Mouse (Mus musculus): Measurements from ENCODE around the gene Gm20388. TPM values are rescaled to one million over a fixed set of nuclear protein-coding genes. Genes with fewer than 3 reads are reported as not detected.
A peak's percentile ranks its signal among the peaks of the same experiment; 100 is the strongest.

Gene Gm20388
- total RNA-seq, 2 experiments from 2014 or later: 6.8 to 7.8 TPM

GRCm38 (mm10) chr8:120568164-120568798, 657.6 kb downstream of the Gm20388 start:
- no peak for DNase-seq
- intact Hi-C loops (cut with DNase I): no loop called here

GRCm38 (mm10) chr8:120569123-120569522, 658.5 kb downstream of the Gm20388 start:
- intact Hi-C loops (cut with DNase I): no loop called here
- no peak for DNase-seq

- DNase-seq: peak in 1 of 2 experiments; percentile 74
- intact Hi-C loops (cut with DNase I): loop anchor here (2.0 kb wide), 1 partner anchor 27 kb away; no protein-coding TSS in a partner anchor
These were observed 659.5 kb downstream of the Gm20388 start for GRCm38 (mm10) chr8:120569939-120570715.

GRCm38 (mm10) chr8:120571561-120571960, 660.9 kb downstream of the Gm20388 start:
- intact Hi-C loops (cut with DNase I): loop anchor here (2.0 kb wide), 1 partner anchor 25 kb away; no protein-coding TSS in a partner anchor
- DNase-seq: no peak

- no peak for DNase-seq
- intact Hi-C loops (cut with DNase I): no loop called here
These were observed 661.9 kb downstream of the Gm20388 start for GRCm38 (mm10) chr8:120572534-120572933.

- intact Hi-C loops (cut with DNase I): no loop called here
- no peak for DNase-seq
These were observed 663.2 kb downstream of the Gm20388 start for GRCm38 (mm10) chr8:120573866-120574265.

GRCm38 (mm10) chr8:120574941-120575340, 664.3 kb downstream of the Gm20388 start:
- intact Hi-C loops (cut with DNase I): no loop called here

GRCm38 (mm10) chr8:120575801-120576200, 665.2 kb downstream of the Gm20388 start:
- no peak for DNase-seq
- intact Hi-C loops (cut with DNase I): no loop called here

More at GRCm38 (mm10) chr8:120574941-120575340, 664.3 kb downstream of the Gm20388 start:
- no peak for DNase-seq

- intact Hi-C loops (cut with DNase I): no loop called here
- no peak for DNase-seq
These were observed 667.2 kb downstream of the Gm20388 start for GRCm38 (mm10) chr8:120577821-120578220.

GRCm38 (mm10) chr8:120580336-120581000, 669.8 kb downstream of the Gm20388 start:
- DNase-seq: no peak
- intact Hi-C loops (cut with DNase I): no loop called here

- intact Hi-C loops (cut with DNase I): no loop called here
- DNase-seq: no peak
These were observed 670.7 kb downstream of the Gm20388 start for GRCm38 (mm10) chr8:120581329-120581728.

- intact Hi-C loops (cut with DNase I): no loop called here
- DNase-seq: no peak
These were observed 671.2 kb downstream of the Gm20388 start for GRCm38 (mm10) chr8:120581811-120582210.

- intact Hi-C loops (cut with DNase I): no loop called here
- no peak for DNase-seq
These were observed 674.9 kb downstream of the Gm20388 start for GRCm38 (mm10) chr8:120585521-120585920.

GRCm38 (mm10) chr8:120588908-120589771, 678.5 kb downstream of the Gm20388 start, which contains the start of gene Gins2:
Gene Gins2, minus strand, starts transcription at chr8:120589304.
- peak; percentile 98 to 100 for DNase-seq
- intact Hi-C loops (cut with DNase I): no loop called here

GRCm38 (mm10) chr8:120589921-120590320, 679.3 kb downstream of the Gm20388 start:
- no peak for DNase-seq
- intact Hi-C loops (cut with DNase I): no loop called here

GRCm38 (mm10) chr8:120591587-120592292, 681.1 kb downstream of the Gm20388 start:
- no peak for DNase-seq
- intact Hi-C loops (cut with DNase I): no loop called here

- DNase-seq: no peak
- intact Hi-C loops (cut with DNase I): no loop called here
These were observed 683.9 kb downstream of the Gm20388 start for GRCm38 (mm10) chr8:120594571-120594970.

- DNase-seq: peak in 1 of 2 experiments; percentile 29
- intact Hi-C loops (cut with DNase I): loop anchor here (2.0 kb wide), 1 partner anchor 25 kb away; no protein-coding TSS in a partner anchor
These were observed 685.3 kb downstream of the Gm20388 start for GRCm38 (mm10) chr8:120595963-120596362.

GRCm38 (mm10) chr8:120598579-120598978, 687.9 kb downstream of the Gm20388 start:
- no peak for DNase-seq
- intact Hi-C loops (cut with DNase I): no loop called here
